Mouse (Mus musculus): Measurements from ENCODE around the gene Lrp5.

Lrp5 gene

DNA sequence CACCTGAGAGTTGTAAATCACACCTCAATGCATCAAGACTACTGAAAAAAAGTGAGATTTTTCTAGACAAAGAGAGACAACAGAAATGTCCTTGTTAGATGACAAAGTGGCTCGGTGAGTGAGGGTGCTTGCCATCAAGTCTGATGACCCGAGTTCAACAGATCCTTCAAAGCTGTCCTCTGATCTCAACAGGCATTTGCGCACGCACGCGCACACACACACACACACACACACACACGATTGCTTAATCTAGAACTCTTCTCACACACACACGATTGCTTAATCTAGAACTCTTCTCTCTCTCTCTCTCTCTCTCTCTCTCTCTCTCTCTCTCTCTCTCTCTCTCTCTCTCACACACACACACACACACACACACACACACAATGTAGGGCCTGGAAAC lies 9.6 kb upstream of the Lrp5 start:
- DNase-seq (ENCODE audit: low read depth in 1 of 2, low spot score in 2 of 2): no peak

DNA sequence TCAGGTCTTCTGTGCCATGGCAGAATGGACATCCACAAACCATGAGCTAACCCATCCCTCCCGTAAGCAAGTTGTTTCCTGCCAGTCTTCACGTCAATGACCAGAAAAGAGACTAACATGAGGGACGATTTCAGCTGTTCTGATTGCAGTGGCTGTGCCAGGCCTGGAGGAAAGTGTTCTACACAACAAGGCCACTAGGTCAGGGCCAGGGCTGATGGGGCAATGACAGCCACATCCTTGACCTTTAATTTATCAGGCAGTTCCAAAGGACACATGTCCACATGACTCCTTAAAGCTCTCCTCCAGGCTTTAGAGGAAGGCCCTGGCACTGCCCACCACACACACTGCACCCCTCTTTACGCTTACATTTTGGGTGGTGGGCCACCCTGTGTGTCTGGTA lies 9.1 kb upstream of the Lrp5 start:
- no peak for DNase-seq (ENCODE audit: low read depth in 1 of 2, low spot score in 2 of 2)

DNA sequence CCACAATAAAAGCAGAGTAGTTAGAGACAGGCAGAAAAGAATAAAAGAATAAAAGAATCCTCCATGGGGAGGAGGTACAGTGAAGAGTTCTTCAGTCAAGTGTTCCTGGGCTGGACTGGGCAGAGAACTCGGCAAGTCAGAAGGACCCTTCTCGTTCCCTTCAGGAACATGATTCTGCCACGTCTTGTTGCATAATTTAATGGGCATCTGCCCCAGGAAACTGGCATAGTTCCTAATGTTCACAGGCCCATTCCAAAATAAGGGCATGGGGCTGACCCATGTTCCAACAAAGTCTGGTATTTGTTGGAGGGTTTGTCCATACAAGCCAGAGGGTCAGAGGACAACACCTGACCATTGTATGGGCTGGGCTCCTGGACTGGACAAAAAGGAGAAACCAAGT lies 8.6 kb upstream of the Lrp5 start:
- DNase-seq (ENCODE audit: low read depth in 1 of 2, low spot score in 2 of 2): no peak

DNA sequence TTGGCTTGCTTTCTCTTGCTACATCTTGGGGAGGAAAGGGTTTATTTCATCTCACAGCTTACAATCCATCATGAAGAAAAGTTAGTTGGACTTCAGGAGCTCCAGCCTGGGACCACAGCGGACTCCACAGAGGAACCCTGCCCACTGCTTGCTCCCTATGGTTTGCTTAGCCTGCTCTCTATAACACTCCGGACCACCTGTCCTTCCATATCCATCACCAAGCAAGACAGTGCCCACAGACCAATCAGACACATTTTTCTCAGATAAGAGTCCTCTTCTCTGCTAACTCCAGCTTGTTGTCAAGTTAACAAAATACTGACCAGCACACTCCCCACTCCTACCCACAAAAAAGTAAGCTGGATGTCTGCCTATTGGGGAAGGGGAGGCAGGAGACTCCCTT lies 8.1 kb upstream of the Lrp5 start:
- no peak for DNase-seq (ENCODE audit: low read depth in 1 of 2, low spot score in 2 of 2)

DNA sequence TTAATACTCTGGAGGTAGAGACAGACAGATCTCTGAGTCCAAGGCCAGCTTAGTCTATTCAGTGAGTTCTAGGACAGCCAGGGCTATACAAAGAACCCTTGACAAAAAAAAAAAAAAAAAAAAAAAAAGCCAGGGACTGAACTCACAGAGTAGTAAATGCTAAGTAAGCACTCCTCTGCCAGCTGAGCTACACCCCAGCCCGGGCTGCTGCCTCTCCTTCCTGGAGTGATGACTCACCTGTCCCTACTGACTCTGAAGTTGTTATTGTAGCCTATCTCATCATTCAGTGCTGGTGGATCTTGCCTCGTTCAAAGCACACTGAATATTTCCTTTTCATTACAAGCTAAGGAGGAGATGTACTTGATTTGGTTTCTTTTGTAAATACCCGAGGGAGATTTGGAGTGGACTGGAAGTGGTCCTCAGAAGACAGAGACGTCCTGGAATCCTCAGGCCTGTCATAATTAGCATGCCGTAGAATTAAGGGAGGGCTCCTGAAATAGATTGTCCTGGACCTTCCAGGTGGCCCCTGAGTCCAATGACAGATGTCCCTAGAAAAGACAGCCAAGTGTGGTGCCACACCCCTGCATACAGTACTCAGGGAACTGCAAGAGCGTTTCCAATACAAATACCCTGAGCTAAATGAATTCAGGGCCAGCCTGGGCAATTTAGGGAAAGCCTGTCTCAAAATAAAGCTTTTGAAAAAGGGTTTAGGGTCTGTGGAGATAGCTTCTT lies 6.2 kb upstream of the Lrp5 start:
- DNase-seq (ENCODE audit: low read depth in 1 of 2, low spot score in 2 of 2): no peak

DNA sequence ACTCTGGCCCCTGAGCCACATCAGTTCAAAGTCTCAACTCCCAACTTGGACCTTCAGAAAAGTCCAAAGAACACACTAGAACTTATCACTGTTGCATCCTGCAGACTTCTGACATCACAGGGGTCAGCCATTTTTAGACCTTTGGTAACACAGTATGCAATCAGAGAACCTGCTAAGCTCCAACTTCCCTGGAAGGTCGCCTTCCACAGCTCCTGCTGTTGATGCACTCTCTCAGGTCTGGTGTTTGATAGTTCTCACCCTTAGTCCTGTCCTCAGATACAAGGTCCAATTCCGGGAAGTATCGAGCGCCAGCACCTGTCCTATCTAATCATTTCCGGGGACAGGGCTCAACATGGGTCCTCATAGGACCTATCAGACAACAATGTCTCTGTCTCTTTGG lies 5.0 kb upstream of the Lrp5 start:
- no peak for DNase-seq (ENCODE audit: low read depth in 1 of 2, low spot score in 2 of 2)

DNA sequence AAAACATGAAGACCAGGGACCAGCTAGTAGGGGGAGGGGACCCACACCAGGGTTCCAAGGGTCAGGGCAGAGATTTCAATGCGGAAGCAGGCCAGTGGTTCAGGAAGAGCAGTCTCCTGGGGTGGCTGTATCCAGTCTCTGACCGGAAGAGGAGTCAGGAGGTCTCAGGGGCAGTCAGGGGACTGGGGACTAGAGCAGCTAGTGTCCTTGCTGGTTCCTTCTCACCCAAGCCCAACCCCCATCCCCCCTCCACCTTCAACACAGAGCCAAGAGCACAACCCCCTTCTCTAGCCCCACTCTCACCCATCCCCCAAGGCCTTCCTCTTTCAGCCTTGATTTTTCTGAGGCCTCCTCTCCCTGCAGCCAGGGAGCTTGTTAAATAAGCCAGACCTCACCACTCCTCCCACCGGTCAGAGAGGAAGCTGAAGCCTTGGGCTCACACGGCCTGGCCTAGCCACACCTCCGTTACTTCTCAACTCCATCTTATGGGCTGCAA lies 1.4 kb upstream of the Lrp5 start:
- peak; percentile 40 to 56 for DNase-seq (ENCODE audit: low read depth in 1 of 2, low spot score in 2 of 2)

DNA sequence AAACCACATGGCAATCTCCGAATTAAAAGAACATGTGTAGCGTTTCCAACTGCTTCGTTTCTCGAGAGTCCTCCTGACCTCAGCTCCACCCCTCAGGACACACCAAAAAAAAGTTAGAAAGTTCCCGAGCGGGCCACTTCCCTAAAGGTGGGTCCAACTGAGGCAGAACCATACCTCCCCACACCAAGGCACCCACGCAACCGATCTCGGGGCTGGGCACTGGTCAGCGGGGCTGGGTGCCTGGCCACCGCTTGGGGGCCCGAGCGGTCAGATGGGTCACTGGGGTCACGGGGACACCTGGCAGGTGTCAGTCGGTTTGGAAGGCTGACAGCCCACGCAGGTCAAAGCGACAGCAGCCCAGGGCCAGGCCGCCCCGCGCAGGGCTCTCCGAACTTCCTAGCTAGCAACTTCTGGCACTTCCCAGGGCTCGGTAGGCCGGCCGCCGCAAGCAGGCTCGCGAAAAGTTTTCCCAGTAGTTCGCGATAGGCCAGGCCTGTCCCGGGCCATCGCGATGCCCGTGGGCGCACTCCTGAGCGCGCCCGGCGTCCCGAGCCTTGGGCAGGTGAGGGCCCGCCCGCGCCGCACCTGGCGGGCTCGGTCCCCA lies 651 bp downstream of the Lrp5 start:
- no peak for DNase-seq (ENCODE audit: low read depth in 1 of 2, low spot score in 2 of 2)

DNA sequence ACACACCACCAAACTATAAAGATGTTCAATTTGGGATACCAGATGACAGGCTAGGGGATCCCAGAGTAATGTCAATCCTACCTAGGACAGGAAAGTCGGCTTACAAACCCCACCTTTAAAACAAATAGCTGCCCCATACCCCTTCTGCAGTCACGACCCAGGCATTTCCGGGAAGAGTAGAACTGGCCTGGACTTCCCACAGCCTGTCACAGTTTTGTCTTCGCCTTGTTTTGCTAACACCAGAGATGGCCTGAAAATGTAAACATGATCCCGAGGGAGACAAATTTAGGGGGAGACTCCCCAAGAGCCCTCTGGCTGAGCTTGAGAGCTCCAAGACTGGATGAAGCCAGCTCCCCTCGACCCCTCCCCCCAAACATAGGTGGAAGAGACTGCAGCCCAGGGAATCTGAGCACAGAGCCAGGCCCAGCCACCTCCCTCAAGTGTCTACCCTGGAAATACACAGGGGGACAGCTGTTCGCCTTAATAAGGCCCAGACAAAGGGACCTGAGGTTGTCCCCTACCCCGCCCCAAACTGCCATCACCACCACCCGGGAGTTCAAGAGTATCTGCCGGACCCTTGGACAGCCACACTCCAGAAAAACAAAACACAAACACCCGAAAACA lies 1.3 kb downstream of the Lrp5 start:
- no peak for DNase-seq (ENCODE audit: low read depth in 1 of 2, low spot score in 2 of 2)

DNA sequence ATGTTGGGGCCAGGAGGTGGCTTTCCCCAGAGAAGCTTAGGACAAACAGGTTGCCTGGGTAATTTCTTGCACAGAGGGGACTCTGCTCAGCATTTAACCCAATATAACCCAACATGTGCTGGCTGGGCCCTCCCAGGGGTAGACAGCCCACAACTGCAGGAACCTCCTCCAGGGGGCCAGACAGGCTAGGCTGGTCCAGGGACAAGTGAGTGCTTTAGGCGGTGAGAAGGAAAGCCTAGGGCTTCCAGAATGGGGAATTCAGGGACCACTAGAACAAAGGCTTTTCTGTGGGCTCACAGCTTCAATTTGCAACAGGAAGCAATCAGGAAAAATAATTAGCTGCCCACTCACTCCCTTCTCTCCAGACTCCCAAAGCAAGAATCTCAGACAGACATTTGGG lies 1.9 kb downstream of the Lrp5 start:
- DNase-seq (ENCODE audit: low read depth in 1 of 2, low spot score in 2 of 2): no peak

DNA sequence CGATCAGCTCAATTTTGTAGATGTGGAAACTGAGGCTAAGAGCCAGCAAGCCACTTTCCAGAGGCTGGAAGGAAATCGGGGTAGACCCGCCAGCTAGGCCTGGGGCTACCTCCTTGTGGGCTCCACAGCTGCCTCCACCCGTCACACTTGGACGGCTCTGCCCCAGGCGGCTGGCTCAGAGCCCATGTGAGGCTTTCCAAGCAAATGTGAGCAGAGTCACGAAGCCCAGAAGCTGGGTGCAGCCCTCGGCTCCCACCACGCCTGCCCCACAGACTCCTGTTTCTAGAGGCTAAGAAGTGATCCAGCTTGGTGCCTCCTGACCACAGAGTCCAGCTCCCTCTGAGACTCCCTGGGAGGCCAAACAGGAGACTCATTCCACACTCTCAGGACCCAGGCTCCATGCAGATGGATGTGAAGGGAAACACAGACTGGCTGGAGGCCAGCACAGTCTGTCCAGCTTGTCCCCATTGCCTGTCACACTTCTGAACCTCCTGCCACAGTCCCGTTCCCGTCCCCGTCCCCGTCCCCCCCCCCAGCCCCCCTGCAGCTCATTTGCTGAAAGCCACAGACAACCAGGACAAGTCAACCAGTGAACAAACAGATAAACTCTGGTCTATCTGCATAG lies 4.9 kb downstream of the Lrp5 start:
- no peak for DNase-seq (ENCODE audit: low read depth in 1 of 2, low spot score in 2 of 2)

DNA sequence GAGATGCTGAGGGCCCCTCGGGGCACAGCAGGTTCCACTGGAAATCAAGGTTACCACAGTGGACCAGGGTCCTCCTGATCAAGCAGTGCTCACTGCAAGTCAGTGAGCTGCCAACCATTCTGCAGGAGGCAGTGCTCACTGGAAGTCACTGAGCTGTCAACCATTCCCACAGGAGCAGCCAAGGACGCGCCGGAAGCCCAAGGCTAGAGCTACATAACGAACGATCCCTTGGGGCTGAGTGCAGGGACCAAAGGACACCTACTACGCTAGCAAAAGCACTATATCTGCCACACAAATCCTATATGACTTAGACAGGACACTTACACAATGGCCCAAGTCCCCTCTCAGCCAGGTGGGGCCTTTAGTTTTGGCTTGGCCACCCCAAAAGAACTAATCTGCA lies 5.6 kb downstream of the Lrp5 start:
- no peak for DNase-seq (ENCODE audit: low read depth in 1 of 2, low spot score in 2 of 2)

DNA sequence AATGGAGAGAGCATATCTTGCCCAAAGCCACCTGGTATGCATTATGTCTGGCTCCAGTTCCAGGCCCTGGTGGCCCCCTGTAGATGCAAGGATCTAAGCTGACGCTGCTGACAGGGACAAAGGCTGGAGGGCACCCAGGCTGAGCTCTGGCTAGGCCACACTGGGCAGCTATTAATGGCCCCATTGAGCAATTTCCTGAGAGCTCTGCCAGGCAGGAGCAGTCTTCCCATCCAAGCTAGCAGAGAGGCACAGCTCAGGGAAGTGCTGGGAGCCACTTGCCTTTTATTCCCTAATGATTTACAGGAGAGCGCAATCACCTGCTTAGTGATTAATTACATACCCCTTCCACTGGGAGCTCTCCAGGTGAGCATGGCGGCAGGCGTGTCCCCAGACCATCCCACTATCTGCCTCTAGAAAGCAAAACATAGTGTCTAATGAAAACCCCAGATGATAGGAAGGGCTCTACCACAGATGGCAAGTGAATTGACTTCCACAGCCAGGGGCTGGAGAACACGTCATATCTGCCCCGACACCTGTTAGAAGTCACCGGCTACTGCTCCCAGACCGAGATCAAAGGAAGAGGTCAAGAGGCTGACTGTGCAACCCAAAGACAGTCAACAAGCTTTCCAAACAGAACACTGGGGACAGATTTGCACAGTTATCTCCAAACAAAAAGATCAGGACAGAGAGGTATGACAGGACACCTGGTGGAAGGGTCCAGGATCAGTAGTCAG lies 12.1 kb downstream of the Lrp5 start:
- DNase-seq (ENCODE audit: low read depth in 1 of 2, low spot score in 2 of 2): no peak

DNA sequence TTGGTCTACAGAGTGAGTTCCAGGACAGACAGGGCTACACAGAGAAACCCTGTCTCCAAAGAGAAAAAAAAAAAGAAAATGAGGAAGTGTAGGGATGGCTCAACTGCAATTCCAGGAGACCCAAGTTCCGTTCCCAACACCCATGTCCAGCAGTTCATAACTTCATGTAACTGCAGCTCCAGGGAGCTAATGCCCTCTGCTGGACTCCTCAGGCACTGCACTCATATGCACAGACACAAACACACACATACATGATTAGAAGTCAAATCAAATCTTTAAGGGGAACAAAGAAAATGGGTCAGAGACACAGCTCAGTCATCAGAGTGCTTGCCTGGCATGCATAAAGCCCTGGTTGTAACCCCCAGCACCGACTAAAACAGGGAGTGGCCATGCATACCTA lies 13.2 kb downstream of the Lrp5 start:
- no peak for DNase-seq (ENCODE audit: low read depth in 1 of 2, low spot score in 2 of 2)

DNA sequence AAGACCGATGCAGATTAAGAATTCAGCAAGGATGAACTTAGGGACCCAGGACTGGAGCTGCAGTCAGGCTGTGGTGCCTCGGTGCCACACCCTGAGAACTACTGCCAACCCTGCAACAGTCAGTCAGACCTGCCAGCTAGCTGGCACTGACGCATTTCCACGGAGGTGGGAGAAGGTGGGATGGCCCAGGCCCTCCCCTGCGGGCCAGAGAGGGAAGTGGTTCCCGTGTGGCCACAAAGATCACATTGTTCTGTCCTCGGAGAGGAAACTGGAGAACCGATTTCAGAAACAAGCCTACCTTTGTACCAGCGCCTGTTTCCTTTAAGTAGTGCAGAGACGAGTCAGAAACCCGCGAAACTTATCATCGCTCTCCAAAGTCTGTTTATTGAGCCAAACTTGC lies 17.3 kb downstream of the Lrp5 start:
- DNase-seq (ENCODE audit: low read depth in 1 of 2, low spot score in 2 of 2): peak in 1 of 2 experiments; percentile 8

DNA sequence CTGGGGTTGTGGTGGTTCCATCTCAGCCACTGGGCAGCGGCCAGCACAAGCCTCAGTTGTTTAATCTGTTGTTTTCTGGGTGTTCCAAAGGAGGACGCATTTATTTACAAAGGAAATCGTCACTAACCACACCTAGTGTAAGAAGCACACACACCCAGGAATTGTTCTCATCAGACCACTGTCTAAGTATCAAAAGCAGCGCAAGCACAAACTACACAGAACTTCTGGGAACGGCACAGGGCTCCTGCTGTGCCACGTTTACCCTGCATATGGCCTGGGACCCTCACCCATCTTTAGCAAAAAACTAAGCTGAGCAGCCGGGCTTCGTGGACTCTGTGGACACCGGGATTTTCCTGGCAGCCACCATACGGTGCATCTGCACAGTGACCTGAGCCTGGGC lies 17.8 kb downstream of the Lrp5 start:
- no peak for DNase-seq (ENCODE audit: low read depth in 1 of 2, low spot score in 2 of 2)

DNA sequence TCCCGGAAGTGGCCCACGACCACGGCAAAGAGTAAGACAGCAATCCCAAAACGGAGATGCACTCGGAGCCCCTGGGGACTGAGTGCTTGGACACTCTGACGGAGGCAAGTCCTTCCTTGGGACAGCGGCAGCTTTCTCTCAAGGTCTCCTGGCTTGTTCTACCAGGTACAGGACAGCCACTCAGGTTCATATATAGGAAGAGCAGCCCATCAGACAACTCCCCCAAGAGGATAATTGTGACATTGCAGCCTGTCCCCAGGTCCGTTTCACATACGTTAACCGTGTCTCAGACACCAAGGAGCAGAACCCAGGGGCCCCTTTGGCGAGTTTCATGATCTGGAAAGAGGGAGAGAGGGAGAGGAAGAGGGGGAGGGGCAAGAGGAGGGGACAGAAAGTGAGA lies 18.4 kb downstream of the Lrp5 start:
- no peak for DNase-seq (ENCODE audit: low read depth in 1 of 2, low spot score in 2 of 2)

DNA sequence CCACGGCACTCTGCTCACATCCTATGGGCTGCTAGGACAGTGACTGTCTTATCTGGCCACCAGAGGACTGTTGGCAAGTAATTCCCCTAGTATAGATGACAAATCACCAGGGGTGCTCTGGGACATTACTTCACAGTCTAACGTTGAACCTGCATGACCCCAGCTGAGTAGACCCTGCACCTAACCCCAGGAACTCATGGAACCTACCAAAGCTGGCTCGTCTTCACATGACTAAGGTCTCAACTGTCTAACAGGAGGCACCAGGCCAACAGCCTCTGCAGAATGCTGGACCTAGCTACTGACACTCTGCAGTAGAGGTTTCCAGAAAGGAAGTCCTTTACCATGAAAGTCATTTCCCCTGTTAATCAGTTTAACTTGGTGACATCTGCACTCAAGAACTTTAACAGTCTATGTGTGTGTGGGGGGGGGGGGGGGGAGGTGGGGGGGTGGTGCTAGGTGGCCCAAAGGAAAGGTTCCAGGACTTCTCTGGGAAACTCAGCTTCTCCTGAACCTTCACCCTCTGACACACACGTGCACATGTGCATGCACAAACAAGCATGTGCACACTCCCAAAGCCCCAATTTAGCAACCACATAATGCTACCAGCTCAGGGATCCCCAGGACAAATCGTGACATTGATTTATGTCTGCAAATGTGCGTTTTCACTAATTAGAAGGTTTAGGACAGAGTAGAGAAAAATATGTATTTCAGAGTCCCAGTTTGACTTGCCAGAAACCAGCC lies 19.0 kb downstream of the Lrp5 start:
- DNase-seq (ENCODE audit: low read depth in 1 of 2, low spot score in 2 of 2): no peak

DNA sequence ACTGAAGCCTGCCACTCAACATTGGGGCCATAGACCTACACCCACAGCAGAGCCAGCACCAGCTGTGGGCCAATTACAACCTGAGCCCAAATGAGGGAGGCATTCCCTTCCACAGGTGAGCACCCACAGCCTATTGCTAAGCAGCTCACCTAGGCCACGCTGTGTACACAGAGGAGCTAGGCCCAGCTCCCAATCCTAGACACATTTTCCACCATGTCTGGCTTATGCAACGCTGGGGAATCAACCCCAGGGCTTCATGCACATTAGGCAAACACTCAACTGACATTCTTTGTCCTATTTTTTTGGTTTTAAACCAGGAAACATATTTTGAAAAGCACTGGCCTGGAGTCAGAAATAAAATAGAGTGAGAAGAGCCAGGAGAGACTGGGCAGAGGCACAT lies 19.7 kb downstream of the Lrp5 start:
- no peak for DNase-seq (ENCODE audit: low read depth in 1 of 2, low spot score in 2 of 2)

DNA sequence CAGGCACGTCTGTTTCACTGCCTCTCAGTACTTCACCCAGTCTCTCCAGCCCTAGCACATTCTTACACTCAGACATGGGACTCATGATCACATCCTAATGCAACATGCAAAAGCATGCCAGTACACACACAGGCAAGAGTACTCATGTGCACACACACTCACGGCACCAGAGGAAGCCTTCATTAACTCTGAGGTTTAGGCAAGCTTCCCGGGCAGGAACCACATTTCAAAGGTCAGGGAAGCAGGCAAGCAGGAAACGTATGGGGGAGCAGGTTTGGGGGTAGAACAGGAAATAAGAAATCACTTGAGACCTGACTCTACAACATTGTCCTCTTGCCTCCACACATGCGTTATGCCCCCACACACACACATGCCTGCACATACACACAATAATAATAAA lies 20.9 kb downstream of the Lrp5 start:
- no peak for DNase-seq (ENCODE audit: low read depth in 1 of 2, low spot score in 2 of 2)

DNA sequence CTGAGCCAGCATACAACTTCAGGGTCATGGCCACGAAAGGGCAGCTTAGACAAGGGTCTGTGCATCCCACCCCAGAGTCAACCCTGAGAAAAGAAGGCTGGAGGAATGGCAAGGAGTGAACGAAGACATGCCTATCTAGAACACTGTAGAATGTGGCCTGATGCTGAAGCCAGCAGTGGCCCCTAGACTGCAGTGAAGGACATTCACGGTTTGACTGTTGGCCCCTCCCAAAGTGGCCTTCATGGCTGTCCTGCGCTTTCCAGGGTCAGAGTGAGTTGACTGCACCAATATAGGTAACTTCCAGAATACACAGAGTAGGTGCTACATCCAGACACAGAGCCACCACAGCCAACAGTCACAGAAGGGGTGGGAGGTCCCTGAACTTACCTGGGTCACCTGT lies 28.4 kb downstream of the Lrp5 start:
- DNase-seq (ENCODE audit: low read depth in 1 of 2, low spot score in 2 of 2): no peak

Data from monocyte, adult 2 months (primary cell).